Mouse (Mus musculus) lung, postnatal 0 days (tissue): ENCODE measurements at regions not wholly inside any gene's neighbourhood (a gene's known extent, or its start where the extent isn't known, plus 50 kb on each side); places are given as distances from the start of the nearest gene placed in this dataset.

Source experiments
- ATAC-seq: fragments of 200-750 bp; cut with Nextera tagmentation; 2 replicates; pipeline ENCODE4 v1.8.0; 2017; ENCODE audit warnings: moderate library complexity
- DNase-seq: peaks from one replicate; pipeline ENCODE4 v3.0.0-alpha.2; 2016; ENCODE audit warnings: low spot score
- H3K27ac ChIP-seq: fragments of 300-500 bp; sonication (generic); 2 replicates; pipeline ENCODE4 v1.5.1; 2014; ENCODE audit warnings: antibody characterized with exemption, mild to moderate bottlenecking, low read length, mixed read lengths
- H3K27me3 ChIP-seq: fragments of 300-500 bp; sonication (generic); replicated peaks from 2 replicates; pipeline ENCODE4 v1.6.1; 2014; ENCODE audit warnings: low read length, mixed read lengths; ENCODE audit not compliant: insufficient read depth
- H3K36me3 ChIP-seq: fragments of 300-500 bp; sonication (generic); 2 replicates; pipeline ENCODE4 v1.6.1; 2014; ENCODE audit warnings: low read length, mixed read lengths; ENCODE audit not compliant: insufficient read depth
- H3K4me1 ChIP-seq: fragments of 300-500 bp; sonication (generic); 2 replicates; pipeline ENCODE4 v1.6.1; 2014; ENCODE audit warnings: antibody characterized with exemption, low read depth, low read length, mixed read lengths; ENCODE audit not compliant: insufficient read depth
- H3K4me2 ChIP-seq: fragments of 300-500 bp; sonication (generic); replicated peaks from 2 replicates; pipeline ENCODE4 v1.6.1; 2014; ENCODE audit warnings: low read depth, mild to moderate bottlenecking, low read length, moderate library complexity, mixed read lengths
- H3K4me3 ChIP-seq: fragments of 300-500 bp; sonication (generic); 2 replicates; pipeline ENCODE4 v1.5.1; 2014; ENCODE audit warnings: low read depth, low read length
- H3K9ac ChIP-seq: fragments of 300-500 bp; sonication (generic); replicated peaks from 2 replicates; pipeline ENCODE4 v1.6.1; 2014; ENCODE audit warnings: low read depth, mild to moderate bottlenecking
- H3K9me3 ChIP-seq: fragments of 300-500 bp; sonication (generic); 2 replicates; pipeline ENCODE4 v1.6.1; 2016; ENCODE audit warnings: low read length, mixed read lengths
- CTCF ChIP-seq: IDR thresholded peaks from 2 replicates; pipeline ENCODE4 v1.5.1; 2016; ENCODE audit warnings: antibody characterized with exemption, mild to moderate bottlenecking
- EP300 ChIP-seq: IDR thresholded peaks from 2 replicates; pipeline ENCODE4 v1.6.1; 2016; ENCODE audit warnings: antibody characterized with exemption, mild to moderate bottlenecking, control low read depth
- WGBS: fragments of 180-500 bp; shearing (Covaris S2); extraction: QIAGEN DNeasy Blood & Tissue Kit; methylation state at CpG from one replicate; pipeline ENCODE4 v1.1.7; 2014; 5-methylcytosine and 5-hydroxymethylcytosine counted together

DNA sequence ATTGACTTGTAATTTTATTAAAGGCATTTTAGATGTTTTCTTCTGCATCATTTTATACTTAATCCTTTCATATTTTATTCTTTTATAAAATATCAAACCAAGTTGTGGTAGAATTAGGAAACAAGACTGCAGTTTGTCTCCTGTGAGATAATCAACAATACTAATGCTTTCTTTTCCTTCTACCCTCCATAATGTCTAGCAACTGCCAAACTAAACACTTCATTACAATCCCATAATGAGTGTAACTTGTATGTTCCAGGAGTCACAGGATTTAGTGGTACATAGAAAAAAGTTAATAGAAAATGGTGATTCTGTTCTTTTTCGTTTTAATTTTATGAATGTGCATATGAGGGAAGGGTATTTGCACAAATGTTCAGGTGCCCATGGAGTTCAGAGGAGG, 782.4 kb downstream of the Fat4 start:
- ATAC-seq (peak; percentile 53; the same call in 1 of the 2 replicates), DNase-seq (peak; percentile 65)
- Histone ChIP-seq H3K4me2 (no peak overlapping the region), H3K9ac (no peak overlapping the region), H3K36me3 (no peaks in the 10 kb centered on the region), H3K27me3 (no peaks in the 10 kb centered on the region), H3K4me1 (no peaks in the 10 kb centered on the region), H3K27ac (no peak overlapping the region), H3K4me3 (no peak overlapping the region), H3K9me3 (no peaks in the 10 kb centered on the region)
- 33% methylated on average over 1 of the region's 1 CpGs for WGBS
- TF ChIP-seq EP300 (peak; percentile 41; the same call in 1 of the 2 replicates), CTCF (no peak)

GRCm38 (mm10) chr3:39673997-39674396, 787.3 kb downstream of the Fat4 start:
- H3K4me1 ChIP-seq = no peaks in the 10 kb centered on the region

GRCm38 (mm10) chr3:39674927-39675326, 788.2 kb downstream of the Fat4 start:
- Histone ChIP-seq H3K4me1 (no peaks in the 10 kb centered on the region), H3K4me2 (no peak overlapping the region), H3K9ac (no peak overlapping the region), H3K9me3 (no peaks in the 10 kb centered on the region), H3K27ac (0 out of 2 replicates have a peak overlapping the region, but pooled peaks have one; percentile 1), H3K4me3 (no peak overlapping the region), H3K36me3 (no peaks in the 10 kb centered on the region), H3K27me3 (no peaks in the 10 kb centered on the region)
- ATAC-seq = peak; percentile 60
- no peak for TF ChIP-seq CTCF
- TF ChIP-seq EP300 = no peak
- peak; percentile 58 for DNase-seq
- WGBS = 57% methylated on average over 10 of the region's 10 CpGs

More at GRCm38 (mm10) chr3:39673997-39674396, 787.3 kb downstream of the Fat4 start:
- Histone ChIP-seq H3K36me3 (no peaks in the 10 kb centered on the region), H3K4me3 (no peak overlapping the region), H3K27me3 (no peaks in the 10 kb centered on the region), H3K9me3 (no peaks in the 10 kb centered on the region), H3K4me2 (no peak overlapping the region), H3K9ac (no peak overlapping the region), H3K27ac (no peak overlapping the region)
- ATAC-seq (no peak), DNase-seq (no peak)
- 86% methylated on average over 7 of the region's 7 CpGs for WGBS
- TF ChIP-seq EP300 (no peak), CTCF (no peak)

DNA sequence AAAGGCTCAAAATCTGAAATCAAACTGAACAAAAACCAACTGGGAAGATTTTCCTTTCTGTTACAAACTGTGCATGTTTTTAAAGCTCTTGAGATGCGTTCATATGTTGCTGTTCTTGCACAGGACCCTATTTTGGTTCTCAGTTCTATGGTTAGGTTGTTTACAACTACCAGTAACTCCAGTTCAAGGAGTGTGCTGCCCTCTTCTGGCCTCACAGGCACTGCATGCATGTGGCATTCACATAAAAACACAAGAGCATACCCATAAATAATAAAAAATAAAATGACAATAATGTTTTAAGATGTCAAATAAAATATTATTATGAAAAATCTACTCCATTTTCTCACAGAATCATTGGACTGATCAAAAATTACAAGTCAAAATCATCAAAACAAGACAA, 818.9 kb downstream of the Fat4 start:
- ATAC-seq = no peak
- no peaks in the 10 kb centered on the region for H3K27me3 ChIP-seq
- H3K4me3 ChIP-seq = no peak overlapping the region
- no peaks in the 10 kb centered on the region for H3K36me3 ChIP-seq
- no peak for DNase-seq
- no peak overlapping the region for H3K27ac ChIP-seq
- TF ChIP-seq EP300 = no peak
- peak; percentile 54 for TF ChIP-seq CTCF
- H3K9me3 ChIP-seq = no peaks in the 10 kb centered on the region
- 83% methylated on average over 1 of the region's 1 CpGs for WGBS
- H3K4me2 ChIP-seq = no peak overlapping the region
- no peak overlapping the region for H3K9ac ChIP-seq
- H3K4me1 ChIP-seq = no peaks in the 10 kb centered on the region

DNA sequence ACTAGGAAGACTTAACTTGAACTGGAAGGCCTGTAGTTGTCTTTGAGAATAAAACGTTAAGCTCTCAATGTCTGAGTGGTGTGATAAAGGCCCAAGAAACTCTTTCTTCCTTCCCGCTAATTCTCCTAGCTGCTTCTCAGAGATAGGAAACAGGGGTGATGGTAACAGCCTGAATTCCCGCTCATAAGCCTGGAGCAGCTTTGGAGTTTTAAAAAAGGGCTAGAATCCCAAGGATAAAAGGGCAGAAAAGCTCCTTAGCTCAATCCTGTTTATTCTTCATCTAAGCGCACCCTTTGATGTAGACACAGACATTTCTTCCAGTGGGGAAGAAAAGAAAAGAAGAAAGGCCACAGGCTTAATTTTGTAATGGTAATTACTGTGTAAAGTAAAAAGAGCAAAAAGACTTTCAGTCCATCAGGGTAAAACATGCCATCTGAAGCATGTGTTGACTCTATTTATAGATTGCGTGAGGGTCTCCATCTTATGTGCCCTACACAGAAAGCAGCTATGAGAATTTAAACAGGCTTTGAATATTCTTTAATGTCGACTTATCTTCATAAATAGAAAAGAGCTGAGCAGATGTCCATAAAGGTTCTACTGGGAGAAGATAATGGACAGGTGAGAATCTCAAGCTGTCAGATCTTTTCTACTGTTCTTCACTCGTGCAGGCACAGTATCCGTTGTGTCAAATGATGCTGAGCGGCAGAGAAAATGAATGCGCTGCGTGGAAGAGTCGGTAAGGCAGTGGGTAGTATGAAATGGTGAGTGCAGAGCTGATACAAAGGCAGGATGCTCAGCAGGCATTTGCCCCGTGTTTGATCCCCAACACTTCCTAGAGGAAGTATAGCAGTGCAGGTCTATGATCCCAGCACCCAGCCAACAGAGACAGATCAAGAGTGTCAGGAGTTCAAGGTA, 818.0 kb upstream of the Intu start:
- WGBS = 75% methylated on average over 13 of the region's 13 CpGs
- Histone ChIP-seq H3K9ac (no peak overlapping the region), H3K4me2 (no peak overlapping the region), H3K36me3 (no peaks in the 10 kb centered on the region), H3K27me3 (no peaks in the 10 kb centered on the region), H3K4me3 (no peak overlapping the region), H3K4me1 (no peaks in the 10 kb centered on the region), H3K27ac (no peak overlapping the region), H3K9me3 (no peaks in the 10 kb centered on the region)
- DNase-seq (no peak), ATAC-seq (no peak)
- TF ChIP-seq EP300 (no peak), CTCF (no peak)

GRCm38 (mm10) chr3:39714056-39714592, 817.0 kb upstream of the Intu start:
- TF ChIP-seq CTCF (no peak), EP300 (no peak)
- Histone ChIP-seq H3K9ac (no peak overlapping the region), H3K4me1 (no peaks in the 10 kb centered on the region), H3K36me3 (no peaks in the 10 kb centered on the region), H3K9me3 (no peaks in the 10 kb centered on the region), H3K27ac (no peak overlapping the region), H3K4me2 (no peak overlapping the region), H3K4me3 (no peak overlapping the region), H3K27me3 (no peaks in the 10 kb centered on the region)
- DNase-seq (no peak), ATAC-seq (no peak)
- WGBS = 76% methylated on average over 5 of the region's 5 CpGs
